Mouse (Mus musculus) forelimb bud, embryonic 11.5 days (tissue): ENCODE results near the gene Ap5b1.
A peak's percentile ranks its signal among the peaks of the same experiment; 100 is the strongest.

ENCODE experiments used
- DNase-seq: peaks from one replicate; pipeline ENCODE4 v3.0.0-alpha.2; 2012; ENCODE audit warnings: low read depth, low spot score

The Ap5b1 gene

DNA sequence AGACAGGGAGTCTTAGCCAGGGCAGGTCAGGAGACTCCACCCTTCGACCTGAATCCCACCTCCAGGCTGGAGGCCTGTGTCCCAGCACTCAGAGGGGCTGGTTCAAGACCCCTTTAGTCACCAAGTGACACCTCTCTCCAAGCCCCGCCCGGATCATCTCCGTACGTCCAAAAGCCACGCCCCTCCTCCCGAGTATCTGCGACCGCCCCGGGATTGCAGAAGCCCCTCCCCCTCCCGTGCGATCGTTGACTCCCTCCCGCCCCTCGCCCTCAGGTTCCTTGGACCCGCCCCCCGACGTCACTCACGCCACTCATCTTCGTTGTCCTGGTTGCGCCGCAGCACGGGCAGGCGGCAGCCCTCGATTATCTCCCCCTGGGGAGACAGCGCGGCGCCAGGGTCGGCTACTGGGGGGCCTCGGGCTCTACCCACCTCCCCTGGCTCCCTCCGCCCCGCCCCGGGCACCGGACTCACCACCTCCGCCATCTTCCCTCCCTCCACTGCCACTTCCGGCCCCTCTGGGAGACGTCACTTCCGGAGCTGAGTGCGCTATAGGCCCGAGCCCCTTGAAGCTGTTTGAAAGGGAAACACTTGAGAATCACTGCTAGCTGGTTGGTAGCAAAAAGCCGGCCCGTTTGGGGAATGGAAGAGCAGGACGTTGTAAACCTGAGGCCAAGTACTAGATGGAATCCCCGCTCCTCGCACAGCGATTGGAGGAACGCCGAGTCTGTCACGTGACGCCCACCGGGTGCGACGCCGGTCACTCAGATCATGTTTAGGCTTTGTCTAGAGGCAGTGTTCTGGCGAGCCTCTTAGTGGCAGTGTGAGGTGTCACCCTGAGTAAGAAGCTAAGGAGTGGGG lies 42.0 kb downstream of the Ap5b1 start, which contains the start of gene Kat5:
Gene Kat5, minus strand, starts transcription at position 691 of the 858 bp plus-strand sequence.
- DNase-seq: peak; percentile 91

DNA sequence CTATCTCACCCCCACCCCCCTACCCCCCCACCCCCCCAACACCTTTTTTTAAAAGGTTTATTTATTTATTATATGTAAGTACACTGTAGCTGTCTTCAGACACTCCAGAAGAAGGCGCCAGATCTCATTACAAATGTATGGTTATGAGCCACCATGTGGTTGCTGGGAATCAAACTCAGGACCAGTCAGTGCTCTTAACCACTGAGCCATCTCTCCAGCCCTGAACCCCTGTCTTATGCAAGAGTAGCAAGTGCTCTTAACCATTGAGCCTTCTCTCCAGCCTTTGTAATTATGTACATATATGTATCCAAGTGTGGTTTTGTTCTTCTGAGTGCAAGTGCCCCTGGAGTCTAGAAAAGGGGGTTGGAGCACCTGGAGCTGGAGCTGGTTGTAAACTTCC lies 44.1 kb downstream of the Ap5b1 start:
- DNase-seq: no peak

GRCm38 (mm10) chr19:5612762-5613411 lies 45.1 kb downstream of the Ap5b1 start:
- no peak for DNase-seq

GRCm38 (mm10) chr19:5614953-5615352 lies 47.1 kb downstream of the Ap5b1 start:
- no peak for DNase-seq

- no peak for DNase-seq
These were observed 52.2 kb downstream of the Ap5b1 start for GRCm38 (mm10) chr19:5620007-5620406.
